Mouse (Mus musculus) cerebellum, postnatal 10 days (tissue): ENCODE data around the gene Magee2.
"Not testable (repeated sequence)": the region's sequence is repeated elsewhere in the genome, so short reads cannot be mapped to it uniquely, and the experiment has no call there.

Experiments used
- DNase-seq, 2 experiments: peaks; one replicate each; pipeline ENCODE4 v3.0.0; 2021; ENCODE audit warnings: mixed read lengths in 2 of 2

Gene Magee2

GRCm38 (mm10) chrX:104856751-104857341, at the start of gene Magee2:
Gene Magee2 (minus strand): TSS chrX:104857267.
- peak; percentile 70 to 76 for DNase-seq

- peak; percentile 7 to 31 for DNase-seq
Measured at GRCm38 (mm10) chrX:104853610-104854009, 3.5 kb downstream of the Magee2 start.

- DNase-seq = not testable (repeated sequence)
Measured at GRCm38 (mm10) chrX:104817583-104817982, 39.5 kb downstream of the Magee2 start.

- DNase-seq = not testable (repeated sequence)
Measured at GRCm38 (mm10) chrX:104816987-104817386, 40.1 kb downstream of the Magee2 start.

GRCm38 (mm10) chrX:104813704-104814103, 43.4 kb downstream of the Magee2 start:
- not testable (repeated sequence) for DNase-seq
